Mouse (Mus musculus) embryonic stem cell, embryonic (primary cell): Measurements from ENCODE around the gene Pcca.

ENCODE experiments used
- CTCF ChIA-PET, 4 experiments: fragments of 300-600 bp in 2 of 4; fragments of 350-600 bp in 2 of 4; sonication (Branson Sonifier 250); formaldehyde crosslinking; loops; one replicate each; lab custom pipeline; 2022; ENCODE audit warnings: inconsistent platforms in 2 of 4; lab: Charles Lee
- POLR2A ChIA-PET, 4 experiments: fragments of 300-600 bp in 2 of 4; fragments of 350-600 bp in 2 of 4; sonication (Branson Sonifier 250); formaldehyde crosslinking; loops; one replicate each; lab custom pipeline; 2022; ENCODE audit warnings: antibody characterized with exemption in 4 of 4, inconsistent platforms in 1 of 4; lab: Charles Lee

Pcca gene

GRCm38 (mm10) chr14:122756671-122757070 lies 222.5 kb downstream of the Pcca start:
- ChIA-PET POLR2A (interaction anchor here in 1 of 4 experiments (0.5 to 1.4 kb wide), 3 partner anchors 8 to 284 kb away, joined by 3 to 4 read pairs (median 4); no protein-coding TSS in a partner anchor), CTCF (interaction anchor here in 1 of 4 experiments (1.1 kb wide), 1 partner anchor 119 kb away, joined by 3 read pairs; no protein-coding TSS in a partner anchor)

DNA sequence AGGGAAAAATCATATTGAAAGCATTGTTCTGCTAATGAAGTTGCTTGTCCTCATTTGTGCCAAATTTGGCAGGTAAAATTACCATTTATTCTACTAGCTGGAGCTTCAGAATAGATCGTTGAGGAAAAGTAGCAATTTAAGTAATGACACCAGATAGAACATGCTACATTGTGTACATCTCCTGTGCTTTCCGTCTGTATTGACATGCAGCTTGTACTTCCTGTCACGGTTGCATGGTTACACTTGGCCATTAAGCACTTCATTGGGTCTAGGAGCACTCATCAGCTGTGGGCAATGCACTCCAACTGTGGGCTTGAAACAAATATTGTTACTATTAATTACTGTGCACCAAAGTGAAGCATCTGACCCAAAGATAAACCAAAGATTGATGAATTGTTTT lies 225.8 kb downstream of the Pcca start:
- ChIA-PET POLR2A (interaction anchor here in 1 of 4 experiments (0.5 kb wide), 1 partner anchor 32 kb away, joined by 3 read pairs; no protein-coding TSS in a partner anchor), CTCF (interaction anchor here in 1 of 4 experiments (0.6 kb wide), 1 partner anchor 386 kb away, joined by 10 read pairs; no protein-coding TSS in a partner anchor)

DNA sequence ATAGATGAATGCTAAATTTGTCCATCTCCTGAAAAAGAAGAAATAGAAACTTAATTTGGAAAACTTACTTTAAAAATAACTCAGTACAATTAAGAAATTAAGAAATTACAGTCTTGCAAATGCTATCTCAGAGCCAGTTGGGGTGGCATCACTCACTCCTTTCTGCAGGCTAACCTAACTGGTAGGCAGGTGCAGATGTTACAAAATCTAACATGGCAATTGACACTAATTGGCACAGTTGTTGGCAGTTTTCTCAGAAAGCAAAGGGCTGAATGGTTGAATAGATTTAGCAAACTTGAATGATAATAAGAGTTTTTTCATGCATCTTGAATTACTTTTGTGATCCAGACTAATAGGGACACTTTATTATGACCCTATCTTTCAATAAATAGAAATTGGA lies 226.7 kb downstream of the Pcca start:
- ChIA-PET CTCF (no interaction called here), POLR2A (no interaction called here)

DNA sequence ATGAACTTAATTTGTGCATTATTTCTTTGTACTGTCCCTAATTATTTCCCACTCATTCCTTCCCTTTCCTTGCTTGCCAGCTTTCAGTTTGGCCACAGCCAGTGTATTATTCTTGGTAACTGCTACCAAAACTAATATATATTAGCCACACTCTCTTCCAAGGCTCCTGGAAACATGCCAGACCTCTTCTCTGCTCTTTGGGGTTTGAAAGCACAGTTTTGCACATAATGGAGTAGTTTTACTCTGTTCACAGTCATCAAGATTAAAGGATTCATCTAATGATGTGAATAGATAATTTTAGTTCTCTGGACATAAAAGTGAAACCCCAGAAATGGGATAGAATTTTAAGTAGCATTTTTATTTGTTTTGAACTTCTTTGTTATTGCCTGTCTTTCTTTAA lies 228.5 kb downstream of the Pcca start:
- ChIA-PET POLR2A (no interaction called here), CTCF (no interaction called here)

- POLR2A ChIA-PET: no interaction called here
- CTCF ChIA-PET: no interaction called here
These were observed 231.8 kb downstream of the Pcca start for GRCm38 (mm10) chr14:122765951-122766350.

DNA sequence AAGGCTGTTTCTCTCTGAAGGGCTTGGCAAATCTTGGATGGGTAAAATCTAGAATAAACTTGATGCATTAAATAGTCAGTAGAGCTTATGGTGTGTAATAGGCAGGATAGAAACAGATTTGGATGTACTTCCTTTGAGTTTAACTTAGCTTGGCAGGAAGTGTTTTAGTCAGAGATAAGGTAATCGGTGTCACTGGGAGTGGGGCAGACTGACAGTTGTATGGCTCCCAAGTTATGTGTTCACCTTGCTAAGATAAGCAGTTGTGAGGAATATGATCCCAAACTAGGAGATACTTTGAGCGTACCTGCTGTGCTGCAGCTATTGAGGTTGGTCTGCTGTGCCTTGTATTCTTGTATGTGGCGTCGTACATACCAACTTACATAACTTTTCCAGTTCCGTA lies 232.3 kb downstream of the Pcca start:
- POLR2A ChIA-PET: no interaction called here

DNA sequence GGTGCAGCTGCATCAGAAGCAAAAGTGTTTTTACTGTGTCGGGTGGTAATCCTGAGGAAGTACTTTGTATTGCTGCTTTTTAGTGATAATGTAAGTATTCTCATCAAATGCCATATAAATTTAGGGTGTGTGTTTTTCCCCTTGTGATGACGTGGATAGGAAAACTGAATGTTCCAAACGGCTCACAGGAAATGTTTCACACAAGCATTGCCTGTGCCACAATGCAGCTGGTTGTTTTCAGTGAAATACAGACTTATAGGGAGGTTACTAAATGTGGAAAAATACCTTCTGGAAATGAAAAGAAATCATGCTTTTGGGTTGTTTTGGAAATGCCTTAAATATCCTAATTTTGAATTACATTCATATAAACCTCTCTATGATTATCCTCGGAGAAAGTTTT lies 250.6 kb downstream of the Pcca start:
- ChIA-PET POLR2A (interaction anchor here in 1 of 4 experiments (1.0 kb wide), 1 partner anchor 81 kb away, joined by 4 read pairs; no protein-coding TSS in a partner anchor), CTCF (no interaction called here)

More for the DNA sequence above, 232.3 kb downstream of the Pcca start:
- CTCF ChIA-PET: no interaction called here

GRCm38 (mm10) chr14:122788199-122788598 lies 254.1 kb downstream of the Pcca start:
- POLR2A ChIA-PET: interaction anchor here in 1 of 4 experiments (1.3 kb wide), 1 partner anchor 11 kb away, joined by 3 read pairs; no protein-coding TSS in a partner anchor

DNA sequence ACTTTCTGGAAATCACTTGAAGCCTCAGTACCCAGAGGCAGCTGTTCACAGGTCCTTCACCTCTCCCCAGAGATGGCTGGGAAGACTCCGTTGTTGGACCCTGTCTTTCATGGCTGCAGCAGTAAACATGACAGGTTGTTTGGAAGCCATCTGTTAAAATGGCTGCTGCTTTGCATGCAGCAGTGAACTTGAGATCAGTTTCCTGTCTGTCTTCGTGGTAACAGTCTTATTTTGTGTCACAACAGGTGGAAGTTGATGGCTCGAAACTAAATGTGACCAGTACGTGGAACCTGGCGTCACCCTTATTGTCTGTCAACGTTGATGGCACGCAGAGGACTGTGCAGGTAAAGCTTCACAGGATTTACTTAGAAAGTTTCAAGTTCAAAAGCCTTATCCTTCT lies 256.0 kb downstream of the Pcca start:
- ChIA-PET CTCF (interaction anchor here in 1 of 4 experiments (0.6 kb wide), 1 partner anchor 8 kb away, joined by 3 read pairs; no protein-coding TSS in a partner anchor), POLR2A (interaction anchor here in 1 of 4 experiments (0.6 kb wide), 1 partner anchor 428 kb away, joined by 3 read pairs; no protein-coding TSS in a partner anchor)

More at GRCm38 (mm10) chr14:122788199-122788598, 254.1 kb downstream of the Pcca start:
- CTCF ChIA-PET: interaction anchor here in 1 of 4 experiments (0.7 kb wide), 1 partner anchor 585 kb away, joined by 4 read pairs; no protein-coding TSS in a partner anchor

- ChIA-PET CTCF (no interaction called here), POLR2A (no interaction called here)
These were observed 259.2 kb downstream of the Pcca start for GRCm38 (mm10) chr14:122793368-122793767.

GRCm38 (mm10) chr14:122800296-122800695 lies 266.2 kb downstream of the Pcca start:
- CTCF ChIA-PET: interaction anchor here in 1 of 4 experiments (0.6 kb wide), 1 partner anchor 18 kb away, joined by 4 read pairs; no protein-coding TSS in a partner anchor
- POLR2A ChIA-PET: interaction anchor here in 1 of 4 experiments (0.8 kb wide), 1 partner anchor 11 kb away, joined by 3 read pairs; no protein-coding TSS in a partner anchor

GRCm38 (mm10) chr14:122821002-122821401 lies 286.9 kb downstream of the Pcca start:
- ChIA-PET CTCF (no interaction called here), POLR2A (no interaction called here)

GRCm38 (mm10) chr14:122823791-122824190 lies 289.7 kb downstream of the Pcca start:
- ChIA-PET CTCF (no interaction called here), POLR2A (no interaction called here)

DNA sequence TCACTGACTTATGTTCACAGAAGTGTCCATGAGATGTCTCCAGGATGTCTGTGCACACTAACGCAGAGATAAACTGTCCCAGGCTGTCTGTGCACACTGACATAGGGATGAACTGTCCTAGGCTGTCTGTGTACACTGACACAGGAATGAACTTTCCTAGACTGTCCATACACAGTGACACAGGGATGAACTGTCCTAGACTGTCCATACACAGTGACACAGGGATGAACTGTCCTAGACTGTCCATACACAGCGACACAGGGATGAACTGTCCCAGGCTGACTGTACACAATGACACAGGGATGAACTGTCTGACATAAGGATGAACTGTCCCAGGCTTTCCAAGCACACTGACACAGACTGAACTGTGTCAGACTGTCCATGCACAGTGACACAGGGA lies 291.3 kb downstream of the Pcca start:
- CTCF ChIA-PET: no interaction called here
- POLR2A ChIA-PET: no interaction called here

- POLR2A ChIA-PET: interaction anchor here in 1 of 4 experiments (0.7 kb wide), 1 partner anchor 36 kb away, joined by 3 read pairs; no protein-coding TSS in a partner anchor
- CTCF ChIA-PET: no interaction called here
These were observed 296.3 kb downstream of the Pcca start for GRCm38 (mm10) chr14:122830433-122830832.

DNA sequence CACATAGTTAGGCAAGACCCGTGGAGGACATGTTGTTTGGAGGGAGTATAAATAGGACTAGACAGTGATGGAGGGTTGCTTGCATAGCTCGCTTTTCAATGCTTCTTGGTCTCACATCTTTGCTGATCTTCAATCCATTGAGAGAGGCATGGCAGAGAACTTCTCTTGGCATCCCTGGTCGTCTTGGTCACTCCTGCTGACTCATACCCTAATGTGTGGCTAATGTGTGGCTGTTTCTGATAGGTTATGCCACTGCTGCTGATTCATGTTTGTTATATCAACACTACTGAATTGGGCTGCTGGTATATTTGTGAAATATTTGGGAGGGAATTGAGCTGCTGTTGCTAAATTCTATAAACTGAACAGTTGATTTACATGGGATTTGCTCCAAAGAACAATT lies 299.5 kb downstream of the Pcca start:
- CTCF ChIA-PET: no interaction called here
- POLR2A ChIA-PET: no interaction called here

DNA sequence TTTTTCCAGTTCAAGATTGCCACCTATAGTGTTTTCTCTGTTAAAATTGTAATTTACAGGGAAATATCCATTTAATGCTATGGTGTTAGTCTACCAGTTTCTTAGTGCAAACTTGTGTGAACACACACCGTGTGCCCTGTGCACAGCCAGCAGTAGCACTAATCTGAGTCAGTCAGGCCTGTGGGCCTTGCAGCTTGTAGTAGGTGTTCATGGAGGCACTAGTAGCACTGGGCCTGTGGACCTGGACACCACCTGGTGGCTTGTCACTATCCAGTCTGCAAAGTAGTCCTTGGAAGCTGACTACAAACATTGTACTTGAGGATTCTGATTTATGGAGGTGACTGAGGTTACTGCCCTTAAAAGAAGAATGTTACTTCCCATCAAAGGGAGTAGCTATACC lies 300.6 kb downstream of the Pcca start:
- CTCF ChIA-PET: no interaction called here
- POLR2A ChIA-PET: no interaction called here

GRCm38 (mm10) chr14:122835487-122836190 lies 301.5 kb downstream of the Pcca start:
- CTCF ChIA-PET: interaction anchor here in 1 of 4 experiments (0.6 kb wide), 1 partner anchor 57 kb away, joined by 4 read pairs; no protein-coding TSS in a partner anchor
- POLR2A ChIA-PET: no interaction called here

- ChIA-PET CTCF (interaction anchor here in 1 of 4 experiments (0.6 kb wide), 1 partner anchor 56 kb away, joined by 4 read pairs; no protein-coding TSS in a partner anchor), POLR2A (no interaction called here)
These were observed 302.1 kb downstream of the Pcca start for GRCm38 (mm10) chr14:122836221-122836620.

GRCm38 (mm10) chr14:122837018-122837417 lies 302.9 kb downstream of the Pcca start:
- CTCF ChIA-PET: no interaction called here
- POLR2A ChIA-PET: no interaction called here
